Mouse (Mus musculus) E14TG2a.4 (cell line): ENCODE data around the gene Cwh43.

Source experiments
- CTCF ChIP-seq: conservative IDR thresholded peaks from 2 replicates; pipeline ENCODE4 v1.5.1; 2014; ENCODE audit warnings: low read length
- POU5F1 ChIP-seq: IDR thresholded peaks from 2 replicates; pipeline ENCODE4 v1.6.1; 2014; ENCODE audit warnings: low read length, borderline replicate concordance

DNA sequence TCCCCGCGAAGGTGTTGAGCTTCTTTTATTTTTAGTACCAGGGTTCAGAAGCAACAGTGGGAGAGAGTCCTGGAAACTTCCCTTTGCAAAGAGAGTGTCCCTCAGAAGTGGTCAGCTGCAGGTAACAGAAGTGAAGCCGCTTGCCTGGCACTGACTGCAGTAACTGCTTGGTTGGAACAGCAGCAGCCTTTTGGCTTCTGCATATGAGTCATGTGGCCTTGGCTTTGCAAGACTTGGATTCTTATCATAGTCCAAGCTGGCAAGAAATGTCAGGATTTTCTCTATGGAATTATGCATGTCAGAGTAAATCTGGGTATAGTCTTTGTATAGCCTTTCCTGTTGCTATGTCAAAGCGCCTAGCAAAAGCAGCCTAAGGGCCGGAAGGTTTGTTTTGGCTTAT is 4.1 kb downstream of the Cwh43 start:
- no peak for TF ChIP-seq CTCF
- no peak for TF ChIP-seq POU5F1
